Mouse (Mus musculus) cortical plate, adult 2 months (tissue): Measurements from ENCODE around the gene Zbtb7a. TPM values are rescaled to one million over a fixed set of nuclear protein-coding genes. Genes with fewer than 3 reads are reported as not detected.
A peak's percentile ranks its signal among the peaks of the same experiment; 100 is the strongest.

Experiments
- H3K27ac ChIP-seq: fragments of 200-500 bp; 2 replicates; pipeline ENCODE4 v1.5.1; 2012; ENCODE audit warnings: low read length, control low read depth, inconsistent platforms; ENCODE audit not compliant: insufficient read depth
- H3K4me1 ChIP-seq: fragments of 200-500 bp; 2 replicates; pipeline ENCODE4 v1.6.1; 2011; ENCODE audit warnings: low read length; ENCODE audit not compliant: control insufficient read depth, insufficient read depth
- H3K4me3 ChIP-seq: fragments of 200-500 bp; 2 replicates; pipeline ENCODE4 v1.5.1; 2011; ENCODE audit warnings: mild to moderate bottlenecking, low read length, control low read depth; ENCODE audit not compliant: insufficient read depth
- CTCF ChIP-seq: fragments of 200-500 bp; IDR thresholded peaks from 2 replicates; pipeline ENCODE4 v1.5.1; 2011; ENCODE audit warnings: mild to moderate bottlenecking, control low read depth, low read length; ENCODE audit not compliant: insufficient read depth; ENCODE audit errors: extremely low read depth
- POLR2A ChIP-seq: fragments of 200-500 bp; IDR thresholded peaks from 2 replicates; pipeline ENCODE4 v1.6.1; 2011; ENCODE audit warnings: mild to moderate bottlenecking, low read length, control low read depth; ENCODE audit not compliant: insufficient read depth; ENCODE audit errors: extremely low read depth
- polyA plus RNA-seq: library from polyadenylated mRNA; depleted of rRNA; stranded (reverse); fragments of >200 nt; gene quantifications from 2 replicates; pipeline ENCODE4 v1.2.3, GENCODE M21; 2012

The Zbtb7a gene
- polyA plus RNA-seq, 1 experiment, result 49.9 TPM

- TF ChIP-seq CTCF, result no peak
- no peak for TF ChIP-seq POLR2A
- Histone ChIP-seq H3K27ac (peak overlapping the region; percentile 93), H3K4me1 (peaks cover 7% of the 10 kb centered on the region), H3K4me3 (peak overlapping the region; percentile 93)
Measured at GRCm38 (mm10) chr10:81138131-81138782, 3.2 kb downstream of the Zbtb7a start.

GRCm38 (mm10) chr10:81138821-81139528, 4.0 kb downstream of the Zbtb7a start:
- Histone ChIP-seq H3K27ac (0 out of 2 replicates have a peak overlapping the region, but pooled peaks have one; percentile 68), H3K4me3 (peak overlapping the region; percentile 93), H3K4me1 (peaks cover 7% of the 10 kb centered on the region)
- no peak for TF ChIP-seq CTCF
- TF ChIP-seq POLR2A, result no peak

- Histone ChIP-seq H3K4me3 (peak overlapping the region; percentile 93; the same call in 1 of the 2 replicates), H3K27ac (no peak overlapping the region), H3K4me1 (peaks cover 7% of the 10 kb centered on the region)
- TF ChIP-seq CTCF (no peak), POLR2A (no peak)
Measured at GRCm38 (mm10) chr10:81139529-81139846, 4.5 kb downstream of the Zbtb7a start.

GRCm38 (mm10) chr10:81140005-81140404, 5.0 kb downstream of the Zbtb7a start:
- Histone ChIP-seq H3K27ac (no peak overlapping the region; the same call in 1 of the 2 replicates), H3K4me3 (peak overlapping the region; percentile 93; the same call in 1 of the 2 replicates), H3K4me1 (peaks cover 7% of the 10 kb centered on the region)

GRCm38 (mm10) chr10:81140717-81141454, 5.9 kb downstream of the Zbtb7a start:
- peaks cover 9% of the 10 kb centered on the region for H3K4me1 ChIP-seq
- no peak overlapping the region for H3K27ac ChIP-seq
- H3K4me3 ChIP-seq, result peak overlapping the region; percentile 14; the same call in 1 of the 2 replicates
- no peak for TF ChIP-seq POLR2A
- TF ChIP-seq CTCF, result no peak

More at GRCm38 (mm10) chr10:81140005-81140404, 5.0 kb downstream of the Zbtb7a start:
- TF ChIP-seq POLR2A, result no peak
- no peak for TF ChIP-seq CTCF

GRCm38 (mm10) chr10:81141455-81142210, 6.6 kb downstream of the Zbtb7a start:
- TF ChIP-seq CTCF, result no peak
- Histone ChIP-seq H3K27ac (0 out of 2 replicates have a peak overlapping the region, but pooled peaks have one; percentile 17), H3K4me3 (no peak overlapping the region), H3K4me1 (peaks cover 9% of the 10 kb centered on the region)

- H3K27ac ChIP-seq, result no peak overlapping the region
- no peak for TF ChIP-seq CTCF
- TF ChIP-seq POLR2A, result no peak
- H3K4me1 ChIP-seq, result peaks cover 9% of the 10 kb centered on the region
- no peak overlapping the region for H3K4me3 ChIP-seq
Measured at GRCm38 (mm10) chr10:81142551-81142981, 7.5 kb downstream of the Zbtb7a start.

GRCm38 (mm10) chr10:81143157-81143633, 8.2 kb downstream of the Zbtb7a start:
- no peak for TF ChIP-seq CTCF
- TF ChIP-seq POLR2A, result no peak
- Histone ChIP-seq H3K4me1 (peaks cover 9% of the 10 kb centered on the region), H3K27ac (no peak overlapping the region), H3K4me3 (no peak overlapping the region)

- peaks cover 7% of the 10 kb centered on the region for H3K4me1 ChIP-seq
- TF ChIP-seq POLR2A, result no peak
Measured at GRCm38 (mm10) chr10:81143845-81144437, 8.9 kb downstream of the Zbtb7a start.

More at GRCm38 (mm10) chr10:81143845-81144437, 8.9 kb downstream of the Zbtb7a start:
- no peak overlapping the region for H3K27ac ChIP-seq
- no peak overlapping the region for H3K4me3 ChIP-seq
